Mouse (Mus musculus): Measurements from ENCODE around the gene Tmem100.

DNA sequence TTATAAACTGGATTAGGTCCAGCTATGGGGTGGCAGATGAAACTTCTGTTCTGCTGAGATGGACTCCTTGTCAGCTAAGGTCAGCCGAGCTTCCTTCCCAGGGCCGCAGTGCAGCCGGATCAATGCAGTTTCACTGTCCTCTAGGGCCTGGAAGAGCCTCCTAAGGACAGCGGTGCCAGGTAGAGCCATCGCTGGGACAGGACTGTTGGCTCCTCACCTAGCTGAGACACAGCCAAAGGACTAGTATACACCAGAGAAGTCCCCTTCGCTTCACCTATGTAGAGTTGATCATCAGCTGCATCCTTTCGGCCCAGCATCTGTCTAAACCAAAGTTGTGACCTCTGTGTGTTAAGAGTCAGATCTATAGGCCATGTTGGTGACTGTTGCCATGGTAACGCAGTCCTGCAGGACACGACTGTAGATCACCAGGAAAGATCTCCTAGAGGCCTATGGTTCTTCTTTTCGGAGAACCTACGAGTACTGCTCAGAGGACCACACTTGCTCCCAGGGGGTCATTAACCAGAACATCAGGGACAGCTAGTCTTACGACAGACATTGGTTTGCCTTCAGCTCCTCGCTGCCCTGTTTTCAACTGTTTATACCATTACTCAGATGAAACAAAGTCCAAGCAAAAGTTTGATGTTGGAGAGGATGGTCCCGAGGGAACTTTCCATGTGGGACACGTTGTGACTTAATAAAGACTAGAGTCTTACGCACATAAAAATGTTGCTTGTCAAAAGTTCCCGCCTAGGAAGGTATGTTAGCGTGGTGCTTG lies 31.0 kb upstream of the Tmem100 start:
- TF ChIP-seq CTCF (IDR thresholded peaks at IDR 0.05; ENCODE audit: control insufficient read depth, insufficient read depth, insufficient replicate concordance, low read depth, low read length) = no peak
- TF ChIP-seq POLR2A (IDR thresholded peaks at IDR 0.05; ENCODE audit: control insufficient read depth, low read depth, low read length) = no peak
